Mouse (Mus musculus) bone marrow, adult 2 months (tissue): Measurements from ENCODE around the gene Jup. TPM values are rescaled to one million over a fixed set of nuclear protein-coding genes. Genes with fewer than 3 reads are reported as not detected.

Experiments
- H3K27ac ChIP-seq: fragments of 200-500 bp; 2 replicates; pipeline ENCODE4 v1.5.1; 2012; ENCODE audit warnings: low read depth, mild to moderate bottlenecking, control low read depth, inconsistent platforms, low read length; ENCODE audit not compliant: control insufficient read depth, poor library complexity, insufficient read depth
- H3K4me1 ChIP-seq: fragments of 200-500 bp; 2 replicates; pipeline ENCODE4 v1.6.1; 2011; ENCODE audit warnings: low read length; ENCODE audit not compliant: control insufficient read depth, insufficient read depth
- H3K4me3 ChIP-seq: fragments of 200-500 bp; replicated peaks from 2 replicates; pipeline ENCODE3; 2011; ENCODE audit warnings: mild to moderate bottlenecking, low read depth, low read length, control low read depth; ENCODE audit not compliant: control insufficient read depth
- CTCF ChIP-seq: fragments of 200-500 bp; IDR thresholded peaks from 2 replicates; pipeline ENCODE4 v1.5.1; 2011; ENCODE audit warnings: low read length, control low read depth; ENCODE audit not compliant: control insufficient read depth, insufficient read depth
- POLR2A ChIP-seq: fragments of 200-500 bp; IDR thresholded peaks from 2 replicates; pipeline ENCODE4 v1.6.1; 2011; ENCODE audit warnings: low read depth, mild to moderate bottlenecking, control low read depth, low read length, borderline replicate concordance; ENCODE audit not compliant: control insufficient read depth
- WGBS: fragments of 180-500 bp; shearing (Covaris S2); methylation state at CpG from one replicate; pipeline ENCODE4 v1.1.7; 2018; 5-methylcytosine and 5-hydroxymethylcytosine counted together
- polyA plus RNA-seq: library from polyadenylated mRNA; stranded (reverse); fragments of >200 nt; gene quantifications from 2 replicates; pipeline ENCODE4 v1.2.4, GENCODE M21; 2011; ENCODE audit warnings: low replicate concordance; ENCODE audit not compliant: missing spikeins, insufficient read depth, insufficient read length

The Jup gene
- polyA plus RNA-seq, 1 experiment, result 11.1 TPM

GRCm38 (mm10) chr11:100406273-100406672 is 8.7 kb upstream of the Jup start:
- no peak for TF ChIP-seq CTCF
- no peak for TF ChIP-seq POLR2A
- H3K27ac ChIP-seq, result no peak overlapping the region
- 87% methylated on average over 8 of the region's 8 CpGs for WGBS
- H3K4me3 ChIP-seq, result no peak overlapping the region
- H3K4me1 ChIP-seq, result no peaks in the 10 kb centered on the region

GRCm38 (mm10) chr11:100404456-100405074 is 7.0 kb upstream of the Jup start:
- Histone ChIP-seq H3K27ac (no peak overlapping the region), H3K4me3 (no peak overlapping the region), H3K4me1 (no peaks in the 10 kb centered on the region)
- 78% methylated on average over 3 of the region's 3 CpGs for WGBS
- TF ChIP-seq POLR2A (no peak), CTCF (no peak)

- no peak overlapping the region for H3K4me3 ChIP-seq
- no peak overlapping the region for H3K27ac ChIP-seq
- TF ChIP-seq POLR2A, result no peak
- no peak for TF ChIP-seq CTCF
- H3K4me1 ChIP-seq, result no peaks in the 10 kb centered on the region
- 76% methylated on average over 10 of the region's 10 CpGs for WGBS
Observed at GRCm38 (mm10) chr11:100403445-100404134, 6.0 kb upstream of the Jup start.

- Histone ChIP-seq H3K27ac (no peak overlapping the region), H3K4me3 (no peak overlapping the region), H3K4me1 (no peaks in the 10 kb centered on the region; the same call in 1 of the 2 replicates)
- TF ChIP-seq CTCF (no peak), POLR2A (no peak)
- 67% methylated on average over 2 of the region's 2 CpGs for WGBS
Observed at GRCm38 (mm10) chr11:100402682-100403081, 5.1 kb upstream of the Jup start.

- Histone ChIP-seq H3K4me1 (no peaks in the 10 kb centered on the region; the same call in 1 of the 2 replicates), H3K27ac (no peak overlapping the region), H3K4me3 (no peak overlapping the region)
- WGBS, result 63% methylated on average over 6 of the region's 6 CpGs
- no peak for TF ChIP-seq POLR2A
- no peak for TF ChIP-seq CTCF
Observed at GRCm38 (mm10) chr11:100402240-100402639, 4.7 kb upstream of the Jup start.

GRCm38 (mm10) chr11:100400842-100401241 is 3.3 kb upstream of the Jup start:
- H3K4me1 ChIP-seq, result no peaks in the 10 kb centered on the region; the same call in 1 of the 2 replicates
- H3K27ac ChIP-seq, result no peak overlapping the region
- WGBS, result 39% methylated on average over 6 of the region's 6 CpGs
- TF ChIP-seq CTCF (no peak), POLR2A (no peak)
- H3K4me3 ChIP-seq, result no peak overlapping the region

- 71% methylated on average over 12 of the region's 12 CpGs for WGBS
- no peak overlapping the region for H3K4me3 ChIP-seq
- no peak overlapping the region for H3K27ac ChIP-seq
- TF ChIP-seq CTCF (no peak), POLR2A (no peak)
- peaks cover 1% of the 10 kb centered on the region; the same call in 1 of the 2 replicates for H3K4me1 ChIP-seq
Observed at GRCm38 (mm10) chr11:100399727-100400538, 2.4 kb upstream of the Jup start.

GRCm38 (mm10) chr11:100399320-100399719 is 1.8 kb upstream of the Jup start:
- Histone ChIP-seq H3K27ac (no peak overlapping the region), H3K4me1 (peaks cover 2% of the 10 kb centered on the region; the same call in 1 of the 2 replicates), H3K4me3 (no peak overlapping the region)
- TF ChIP-seq CTCF, result no peak
- TF ChIP-seq POLR2A, result no peak
- 18% methylated on average over 9 of the region's 9 CpGs for WGBS
